Mouse (Mus musculus) bone marrow macrophage, adult 2 months (primary cell): ENCODE results near the gene Gm49721.
"Not testable (repeated sequence)": the region's sequence is repeated elsewhere in the genome, so short reads cannot be mapped to it uniquely, and the experiment has no call there.

ENCODE experiments used
- CTCF ChIP-seq: IDR thresholded peaks from 2 replicates; pipeline ENCODE4 v1.5.1; 2012; ENCODE audit warnings: low read depth, mild to moderate bottlenecking, low read length, moderate library complexity
- POLR2A ChIP-seq: IDR thresholded peaks from 2 replicates; pipeline ENCODE4 v1.6.1; 2012; ENCODE audit warnings: mild to moderate bottlenecking, low read depth, low read length, borderline replicate concordance

DNA sequence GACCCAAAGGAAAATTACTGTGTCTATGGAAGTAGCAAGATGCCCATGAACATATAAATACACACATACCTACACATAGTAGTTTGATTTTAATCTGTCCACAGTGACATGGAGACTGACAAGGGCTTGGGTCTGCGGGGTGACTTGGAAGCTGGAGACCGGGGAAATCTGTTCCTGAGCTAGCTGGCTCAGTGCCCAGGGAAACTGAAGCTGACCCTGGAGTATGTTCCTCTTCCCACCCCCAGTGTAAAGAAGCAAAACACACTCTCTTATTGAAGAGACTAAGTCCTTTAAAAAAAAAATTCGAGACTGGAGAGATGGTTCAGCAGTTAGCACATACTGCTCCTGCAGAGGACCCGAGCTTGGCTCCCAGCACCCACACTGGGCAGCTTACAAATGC lies 15.8 kb upstream of the Gm49721 start:
- not testable (repeated sequence) for TF ChIP-seq CTCF, POLR2A
